Mouse (Mus musculus) myocyte (in vitro differentiated cells): ENCODE data around the gene Vamp5. TPM values are rescaled to one million over a fixed set of nuclear protein-coding genes. Genes with fewer than 3 reads are reported as not detected.
A peak's percentile ranks its signal among the peaks of the same experiment; 100 is the strongest.

ENCODE experiments used
- H3K27me3 ChIP-seq: one replicate; pipeline ENCODE4 v1.6.1; 2011; ENCODE audit not compliant: control insufficient read depth, insufficient read depth, insufficient read length
- H3K36me3 ChIP-seq: one replicate; pipeline ENCODE4 v1.6.1; 2011; ENCODE audit not compliant: control insufficient read depth, insufficient read depth
- H3K4me2 ChIP-seq: one replicate; pipeline ENCODE4 v1.6.1; 2011; ENCODE audit warnings: low read depth, control low read depth
- H3K4me3 ChIP-seq: one replicate; pipeline ENCODE4 v1.5.1; 2011; ENCODE audit warnings: mild to moderate bottlenecking, control low read depth, moderate library complexity
- H3K79me2 ChIP-seq: one replicate; pipeline ENCODE4 v1.6.1; 2011; ENCODE audit not compliant: control insufficient read depth, insufficient read depth
- H3ac ChIP-seq: one replicate; pipeline ENCODE4 v1.6.1; 2011; ENCODE audit not compliant: control insufficient read depth, insufficient read length
- CEBPB ChIP-seq: IDR thresholded peaks from 2 replicates; pipeline ENCODE4 v1.6.1; 2011; ENCODE audit warnings: mild to moderate bottlenecking, moderate library complexity; ENCODE audit not compliant: poor library complexity, insufficient read depth, severe bottlenecking
- E2F4 ChIP-seq: IDR thresholded peaks from one replicate; pipeline ENCODE4 v1.6.1; 2011; ENCODE audit warnings: mild to moderate bottlenecking, control low read depth, moderate library complexity; ENCODE audit not compliant: insufficient read depth
- MAX ChIP-seq: IDR thresholded peaks from one replicate; pipeline ENCODE4 v1.6.1; 2011; ENCODE audit warnings: low read depth, mild to moderate bottlenecking, control low read depth
- MYOD1 ChIP-seq, 3 experiments: IDR thresholded peaks; one replicate each; pipeline ENCODE4 v1.6.1; 2011; ENCODE audit warnings: control low read depth in 2 of 3, low read depth in 2 of 3, mild to moderate bottlenecking in 2 of 3, moderate library complexity in 1 of 3; ENCODE audit not compliant: insufficient read length in 2 of 3, control insufficient read depth in 1 of 3
- MYOG ChIP-seq, 3 experiments: IDR thresholded peaks; one replicate each; pipeline ENCODE4 v1.6.1; 2011; ENCODE audit warnings: control low read depth in 2 of 3, low read depth in 2 of 3, mild to moderate bottlenecking in 2 of 3; ENCODE audit not compliant: insufficient read length in 2 of 3, control insufficient read depth in 1 of 3, insufficient read depth in 1 of 3
- POLR2A ChIP-seq: IDR thresholded peaks from one replicate; pipeline ENCODE4 v1.6.1; 2011; ENCODE audit warnings: low read depth, mild to moderate bottlenecking, control low read depth, moderate library complexity; ENCODE audit not compliant: insufficient read length
- POLR2AphosphoS2 ChIP-seq: IDR thresholded peaks from one replicate; pipeline ENCODE4 v1.6.1; 2011; ENCODE audit warnings: low read depth, control low read depth; ENCODE audit not compliant: insufficient read length
- REST ChIP-seq: IDR thresholded peaks from one replicate; pipeline ENCODE4 v1.6.1; 2011; ENCODE audit warnings: mild to moderate bottlenecking, control low read depth, moderate library complexity; ENCODE audit not compliant: insufficient read depth, insufficient read length
- SRF ChIP-seq: IDR thresholded peaks from one replicate; pipeline ENCODE4 v1.6.1; 2011; ENCODE audit warnings: low read depth; ENCODE audit not compliant: control insufficient read depth, insufficient read length
- TCF12 ChIP-seq: IDR thresholded peaks from one replicate; pipeline ENCODE4 v1.6.1; 2011; ENCODE audit warnings: mild to moderate bottlenecking, control low read depth; ENCODE audit not compliant: poor library complexity, insufficient read depth, severe bottlenecking
- TCF3 ChIP-seq: IDR thresholded peaks from one replicate; pipeline ENCODE4 v1.6.1; 2011; ENCODE audit warnings: low read depth, control low read depth; ENCODE audit not compliant: insufficient read length
- USF1 ChIP-seq: IDR thresholded peaks from one replicate; pipeline ENCODE4 v1.6.1; 2011; ENCODE audit warnings: low read depth, mild to moderate bottlenecking, control low read depth, moderate library complexity
- polyA plus RNA-seq: library from polyadenylated mRNA; unstranded; fragments of >200 nt; fragmentation: generic; extraction: Trizol; gene quantifications from one replicate; pipeline ENCODE4 v1.2.1, GENCODE M21; 2012; ENCODE audit warnings: missing spikeins

The Vamp5 gene
- polyA plus RNA-seq, 1 experiment, result 544 TPM

DNA sequence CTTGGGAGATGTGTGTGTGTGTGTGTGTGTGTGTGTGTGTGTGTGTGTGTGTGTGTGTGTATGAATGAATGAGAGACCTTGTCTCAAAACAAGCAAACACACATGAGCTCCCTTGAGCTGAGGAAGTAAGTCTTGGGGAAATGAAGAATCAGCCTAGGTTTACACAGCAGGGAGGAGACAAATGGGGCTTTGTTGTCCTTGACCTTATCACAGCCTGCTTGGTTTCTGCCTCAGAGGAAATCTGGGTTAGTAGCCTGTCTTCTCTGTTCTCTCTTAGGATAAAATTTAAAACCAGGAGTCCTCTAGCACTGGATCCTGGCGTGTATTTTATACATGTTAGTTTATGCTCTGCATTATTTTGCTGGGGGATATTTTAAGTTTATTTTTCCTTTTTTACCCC, 39.5 kb upstream of the Vamp5 start:
- H3K27me3 ChIP-seq, result no peaks in the 10 kb centered on the region
- peaks cover 20% of the 10 kb centered on the region for H3K79me2 ChIP-seq
- H3K4me3 ChIP-seq, result no peak overlapping the region
- peaks cover 31% of the 10 kb centered on the region for H3K36me3 ChIP-seq
- TF ChIP-seq MYOG (IDR thresholded peaks at IDR 0.05; ENCODE audit: control insufficient read depth in 1 of 3, insufficient read depth in 1 of 3, insufficient read length in 2 of 3, low read depth in 2 of 3), result no peak
- no peak for TF ChIP-seq CEBPB
- no peak for TF ChIP-seq POLR2AphosphoS2
- TF ChIP-seq TCF3, result no peak
- no peak for TF ChIP-seq REST
- TF ChIP-seq MYOD1 (IDR thresholded peaks at IDR 0.05; ENCODE audit: control insufficient read depth in 1 of 3, insufficient read length in 2 of 3, low read depth in 2 of 3), result no peak
- no peak for TF ChIP-seq USF1
- TF ChIP-seq MAX, result no peak
- H3K4me2 ChIP-seq, result no peak overlapping the region
- no peak overlapping the region for H3ac ChIP-seq

DNA sequence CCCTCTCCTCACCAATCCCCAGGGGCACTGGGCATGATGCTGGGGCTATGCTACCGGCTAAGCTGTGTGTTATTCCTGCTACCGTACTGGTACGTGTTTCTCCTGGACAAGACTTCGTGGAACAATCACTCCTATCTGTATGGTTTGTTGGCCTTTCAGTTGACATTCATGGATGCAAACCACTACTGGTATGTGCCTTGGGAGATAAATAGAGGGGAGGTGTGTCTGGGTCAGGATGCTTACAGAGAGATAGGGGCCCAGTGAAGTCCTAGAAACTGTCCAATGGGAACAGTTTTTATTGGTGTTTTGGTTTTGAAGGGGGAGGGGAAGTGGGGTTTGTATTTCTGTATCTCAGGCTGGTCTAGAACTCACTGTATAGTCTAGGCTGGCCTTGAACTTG, 38.0 kb upstream of the Vamp5 start:
- H3K36me3 ChIP-seq, result peaks cover 16% of the 10 kb centered on the region
- TF ChIP-seq USF1 (no peak), POLR2AphosphoS2 (no peak), REST (no peak), POLR2A (no peak), CEBPB (no peak), MYOG (IDR thresholded peaks at IDR 0.05; ENCODE audit: control insufficient read depth in 1 of 3, insufficient read depth in 1 of 3, insufficient read length in 2 of 3, low read depth in 2 of 3) (no peak), E2F4 (no peak), MYOD1 (IDR thresholded peaks at IDR 0.05; ENCODE audit: control insufficient read depth in 1 of 3, insufficient read length in 2 of 3, low read depth in 2 of 3) (no peak), SRF (no peak), TCF12 (no peak), TCF3 (no peak), MAX (no peak)

DNA sequence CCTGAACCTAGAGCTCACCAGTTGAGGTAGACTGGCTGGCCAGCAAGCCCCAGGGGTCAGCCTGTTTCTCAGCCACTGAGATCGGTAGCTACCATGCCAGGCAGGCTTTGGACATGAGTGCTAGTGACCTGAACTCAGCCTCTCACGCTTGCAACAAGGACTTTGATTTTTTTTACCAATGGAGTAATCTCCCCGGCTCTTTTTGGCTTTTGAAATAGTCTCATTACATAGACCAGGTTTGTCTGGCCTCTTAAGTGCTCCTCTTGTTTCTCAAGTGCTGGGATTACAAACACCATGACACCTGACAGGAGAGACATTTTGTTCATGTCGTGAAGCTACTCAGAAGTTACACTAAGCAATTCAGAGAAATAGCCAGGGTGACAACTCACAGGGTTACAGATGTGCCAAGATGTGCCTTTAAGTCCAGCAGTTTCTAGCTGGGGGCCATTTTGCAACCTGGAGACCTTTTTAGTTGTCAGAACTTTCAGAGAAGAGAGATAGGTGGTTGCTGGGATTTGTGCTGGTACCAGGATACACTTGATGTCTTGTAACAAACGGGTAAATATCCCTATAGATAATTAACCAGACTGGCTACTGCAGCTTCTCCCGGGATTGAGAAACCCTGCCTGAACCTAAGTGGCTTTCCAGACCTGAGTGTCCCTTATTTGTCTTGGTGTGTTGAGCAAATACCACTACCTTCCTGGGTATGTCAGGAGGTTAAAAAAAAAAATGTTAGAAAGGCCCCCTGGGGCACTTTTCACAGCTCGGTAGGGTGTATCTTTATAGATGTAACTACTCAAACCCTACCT, 35.9 kb upstream of the Vamp5 start:
- no peak overlapping the region for H3K4me3 ChIP-seq
- TF ChIP-seq USF1 (no peak), MAX (no peak), POLR2A (no peak), SRF (no peak), E2F4 (no peak), POLR2AphosphoS2 (no peak), TCF3 (no peak)
- peaks cover 23% of the 10 kb centered on the region for H3K79me2 ChIP-seq
- peak overlapping the region; percentile 15 for H3K4me2 ChIP-seq
- no peak overlapping the region for H3ac ChIP-seq
- peaks cover 9% of the 10 kb centered on the region for H3K36me3 ChIP-seq
- H3K27me3 ChIP-seq, result no peaks in the 10 kb centered on the region

More for the DNA sequence above, 38.0 kb upstream of the Vamp5 start:
- Histone ChIP-seq H3K4me3 (no peak overlapping the region), H3K27me3 (no peaks in the 10 kb centered on the region), H3ac (no peak overlapping the region), H3K4me2 (no peak overlapping the region), H3K79me2 (peaks cover 23% of the 10 kb centered on the region)

DNA sequence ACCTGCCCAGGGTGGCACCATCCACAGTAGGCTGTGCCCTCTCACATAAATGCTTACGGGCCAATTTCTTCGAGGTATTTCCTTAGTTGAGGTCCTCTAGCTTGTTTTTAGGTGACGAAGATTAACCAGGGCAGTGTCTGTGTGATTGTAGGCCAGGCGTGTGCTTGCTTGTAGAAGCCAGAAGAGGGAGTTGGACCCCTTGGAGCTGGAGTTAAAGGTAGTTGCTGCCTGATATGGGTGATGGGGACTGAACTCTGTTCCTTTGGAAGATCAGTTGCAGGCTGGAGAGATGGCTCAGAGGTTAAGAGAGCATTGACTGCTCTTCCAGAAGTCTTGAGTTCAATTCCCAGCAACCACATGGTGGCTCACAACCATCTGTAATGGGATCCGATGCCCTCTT, 34.9 kb upstream of the Vamp5 start:
- peaks cover 23% of the 10 kb centered on the region for H3K79me2 ChIP-seq
- peaks cover 4% of the 10 kb centered on the region for H3K36me3 ChIP-seq
- TF ChIP-seq CEBPB (no peak), POLR2A (no peak)
- peak overlapping the region; percentile 67 for H3K4me3 ChIP-seq
- peak overlapping the region; percentile 96 for H3K4me2 ChIP-seq
- H3ac ChIP-seq, result no peak overlapping the region
- no peaks in the 10 kb centered on the region for H3K27me3 ChIP-seq

DNA sequence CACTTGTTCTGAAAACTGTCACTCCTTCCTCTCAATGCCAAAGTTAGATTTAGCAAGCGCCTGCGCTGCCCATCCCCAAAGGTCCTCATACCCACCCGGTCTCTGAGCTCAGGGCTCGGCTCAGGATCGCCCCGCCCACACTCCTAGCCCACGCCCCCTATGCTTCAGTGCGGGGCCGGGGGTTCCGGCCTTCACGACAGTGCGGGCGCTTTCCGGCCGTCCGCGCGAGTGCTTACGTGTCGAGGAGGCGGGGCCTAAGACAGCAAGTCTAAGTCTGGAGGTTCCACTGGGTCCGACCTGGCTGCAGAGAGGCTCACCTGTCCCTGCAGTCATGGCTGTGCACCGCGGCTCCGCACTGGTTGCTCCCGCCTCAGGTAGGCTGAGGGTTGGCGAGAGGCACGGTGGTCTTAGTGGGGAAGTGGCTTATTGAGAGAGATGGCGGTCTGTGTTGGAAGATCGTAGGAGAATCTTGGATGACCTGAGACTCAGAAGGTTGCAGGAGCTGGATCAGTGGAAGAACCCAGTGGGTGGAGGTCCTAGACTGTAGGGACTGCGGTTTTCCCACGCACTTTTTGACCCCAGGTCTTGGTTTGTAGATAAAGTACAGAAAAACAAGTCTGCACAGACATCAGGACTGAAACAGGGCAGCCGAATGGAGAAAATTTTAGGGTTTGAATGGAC, 33.9 kb upstream of the Vamp5 start, which contains the start of gene Ggcx:
TSS of gene Ggcx (plus strand) at position 233 of the 681 bp plus-strand sequence.
- peaks cover 23% of the 10 kb centered on the region for H3K79me2 ChIP-seq
- H3ac ChIP-seq, result peak within 1 kb of the TSS; percentile 26
- H3K36me3 ChIP-seq, result peaks cover 4% of the 10 kb centered on the region
- no peaks in the 10 kb centered on the region for H3K27me3 ChIP-seq
- peak within 1 kb of the TSS; percentile 67 for H3K4me3 ChIP-seq
- peak within 1 kb of the TSS; percentile 96 for H3K4me2 ChIP-seq
- no peak for TF ChIP-seq MYOG (IDR thresholded peaks at IDR 0.05; ENCODE audit: control insufficient read depth in 1 of 3, insufficient read depth in 1 of 3, insufficient read length in 2 of 3, low read depth in 2 of 3)
- TF ChIP-seq SRF, result peak; percentile 32
- no peak for TF ChIP-seq REST
- TF ChIP-seq POLR2A, result peak; percentile 90
- peak; percentile 88 for TF ChIP-seq POLR2AphosphoS2
- TF ChIP-seq MYOD1 (IDR thresholded peaks at IDR 0.05; ENCODE audit: control insufficient read depth in 1 of 3, insufficient read length in 2 of 3, low read depth in 2 of 3), result peak in 1 of 3 experiments; percentile 32
- no peak for TF ChIP-seq E2F4
